Mouse (Mus musculus): ENCODE results near the gene Cux2. TPM values are rescaled to one million over a fixed set of nuclear protein-coding genes. Genes with fewer than 3 reads are reported as not detected.

Cux2 gene
- polyA plus RNA-seq, 1 experiment from 2014 or later = 27.3 TPM

- Histone ChIP-seq H3K27me3 (replicated peaks) (no peaks in the 10 kb centered on the region), H3K36me3 (replicated peaks) (no peaks in the 10 kb centered on the region), H3K9me3 (no peaks in the 10 kb centered on the region), H3K27ac (0 out of 2 replicates have a peak overlapping the region, but pooled peaks have one; percentile 5), H3K9ac (no peak overlapping the region), H3K4me1 (peaks cover 38% of the 10 kb centered on the region), H3K4me3 (no peak overlapping the region), H3K4me2 (peak overlapping the region; percentile 13; the same call in 1 of the 2 replicates)
- 30% methylated on average over 23 of the region's 23 CpGs for WGBS
- ATAC-seq (replicated peaks) = 0 out of 2 replicates have a peak, but pooled peaks have one; percentile 13
Measured at GRCm38 (mm10) chr5:121972680-121973192, 77.2 kb downstream of the Cux2 start.

GRCm38 (mm10) chr5:121968999-121969398 lies 80.9 kb downstream of the Cux2 start:
- no peaks in the 10 kb centered on the region for H3K9me3 ChIP-seq
- no peak for ATAC-seq (replicated peaks)
- H3K4me1 ChIP-seq = peaks cover 58% of the 10 kb centered on the region
- WGBS = 42% methylated on average over 15 of the region's 15 CpGs
- no peak overlapping the region for H3K9ac ChIP-seq
- no peak overlapping the region for H3K4me3 ChIP-seq
- H3K36me3 ChIP-seq (replicated peaks) = no peaks in the 10 kb centered on the region
- H3K27me3 ChIP-seq (replicated peaks) = no peaks in the 10 kb centered on the region
- no peak overlapping the region for H3K4me2 ChIP-seq
- H3K27ac ChIP-seq = peak overlapping the region; percentile 57; the same call in 1 of the 2 replicates

GRCm38 (mm10) chr5:121968416-121968815 lies 81.5 kb downstream of the Cux2 start:
- ATAC-seq (replicated peaks) = 0 out of 2 replicates have a peak, but pooled peaks have one; percentile 21
- Histone ChIP-seq H3K9ac (no peak overlapping the region), H3K27me3 (replicated peaks) (no peaks in the 10 kb centered on the region), H3K4me1 (peaks cover 52% of the 10 kb centered on the region), H3K9me3 (no peaks in the 10 kb centered on the region), H3K27ac (peak overlapping the region; percentile 57), H3K36me3 (replicated peaks) (no peaks in the 10 kb centered on the region), H3K4me2 (no peak overlapping the region), H3K4me3 (no peak overlapping the region)
- 56% methylated on average over 15 of the region's 15 CpGs for WGBS

GRCm38 (mm10) chr5:121967520-121967919 lies 82.4 kb downstream of the Cux2 start:
- peaks cover 44% of the 10 kb centered on the region for H3K4me1 ChIP-seq
- H3K4me3 ChIP-seq = no peak overlapping the region
- WGBS = 86% methylated on average over 5 of the region's 5 CpGs
- no peak overlapping the region for H3K4me2 ChIP-seq
- no peak overlapping the region for H3K27ac ChIP-seq
- no peak for ATAC-seq (replicated peaks)
- H3K9me3 ChIP-seq = no peaks in the 10 kb centered on the region
- no peaks in the 10 kb centered on the region for H3K36me3 ChIP-seq (replicated peaks)
- H3K9ac ChIP-seq = no peak overlapping the region
- no peaks in the 10 kb centered on the region for H3K27me3 ChIP-seq (replicated peaks)

GRCm38 (mm10) chr5:121966940-121967339 lies 83.0 kb downstream of the Cux2 start:
- H3K4me1 ChIP-seq = peaks cover 42% of the 10 kb centered on the region
- H3K4me2 ChIP-seq = no peak overlapping the region
- H3K4me3 ChIP-seq = no peak overlapping the region
- ATAC-seq (replicated peaks) = no peak
- no peaks in the 10 kb centered on the region for H3K36me3 ChIP-seq (replicated peaks)
- no peaks in the 10 kb centered on the region for H3K27me3 ChIP-seq (replicated peaks)
- H3K9me3 ChIP-seq = no peaks in the 10 kb centered on the region
- H3K27ac ChIP-seq = 0 out of 2 replicates have a peak overlapping the region, but pooled peaks have one; percentile 12
- H3K9ac ChIP-seq = no peak overlapping the region
- 45% methylated on average over 16 of the region's 16 CpGs for WGBS

- no peak overlapping the region for H3K4me2 ChIP-seq
- H3K27ac ChIP-seq = no peak overlapping the region
- 84% methylated on average over 10 of the region's 10 CpGs for WGBS
Measured at GRCm38 (mm10) chr5:121962974-121963373, 86.9 kb downstream of the Cux2 start.

GRCm38 (mm10) chr5:121962359-121962758 lies 87.5 kb downstream of the Cux2 start:
- Histone ChIP-seq H3K27me3 (replicated peaks) (no peaks in the 10 kb centered on the region), H3K36me3 (replicated peaks) (no peaks in the 10 kb centered on the region), H3K27ac (no peak overlapping the region), H3K4me1 (peaks cover 34% of the 10 kb centered on the region), H3K9ac (no peak overlapping the region), H3K9me3 (no peaks in the 10 kb centered on the region), H3K4me3 (no peak overlapping the region), H3K4me2 (no peak overlapping the region)
- ATAC-seq (replicated peaks) = no peak
- 91% methylated on average over 7 of the region's 7 CpGs for WGBS

More at GRCm38 (mm10) chr5:121962974-121963373, 86.9 kb downstream of the Cux2 start:
- Histone ChIP-seq H3K4me1 (peaks cover 38% of the 10 kb centered on the region), H3K9me3 (no peaks in the 10 kb centered on the region), H3K36me3 (replicated peaks) (no peaks in the 10 kb centered on the region), H3K9ac (no peak overlapping the region), H3K4me3 (no peak overlapping the region), H3K27me3 (replicated peaks) (no peaks in the 10 kb centered on the region)
- ATAC-seq (replicated peaks) = no peak

GRCm38 (mm10) chr5:121961256-121961655 lies 88.6 kb downstream of the Cux2 start:
- 86% methylated on average over 8 of the region's 8 CpGs for WGBS
- ATAC-seq (replicated peaks) = no peak
- Histone ChIP-seq H3K36me3 (replicated peaks) (no peaks in the 10 kb centered on the region), H3K27ac (no peak overlapping the region), H3K9ac (no peak overlapping the region), H3K4me1 (peaks cover 23% of the 10 kb centered on the region), H3K4me2 (no peak overlapping the region), H3K27me3 (replicated peaks) (no peaks in the 10 kb centered on the region), H3K4me3 (no peak overlapping the region), H3K9me3 (no peaks in the 10 kb centered on the region)

- no peak for ATAC-seq (replicated peaks)
- Histone ChIP-seq H3K36me3 (replicated peaks) (no peaks in the 10 kb centered on the region), H3K4me2 (no peak overlapping the region), H3K9me3 (no peaks in the 10 kb centered on the region), H3K27ac (no peak overlapping the region), H3K4me3 (no peak overlapping the region), H3K27me3 (replicated peaks) (no peaks in the 10 kb centered on the region), H3K4me1 (peaks cover 10% of the 10 kb centered on the region), H3K9ac (no peak overlapping the region)
- WGBS = 64% methylated on average over 10 of the region's 10 CpGs
Measured at GRCm38 (mm10) chr5:121959688-121960087, 90.2 kb downstream of the Cux2 start.

- H3K4me2 ChIP-seq = no peak overlapping the region
- no peaks in the 10 kb centered on the region for H3K9me3 ChIP-seq
- no peak overlapping the region for H3K27ac ChIP-seq
- H3K4me1 ChIP-seq = peaks cover 10% of the 10 kb centered on the region
- 85% methylated on average over 9 of the region's 9 CpGs for WGBS
- ATAC-seq (replicated peaks) = no peak
- H3K27me3 ChIP-seq (replicated peaks) = no peaks in the 10 kb centered on the region
- H3K9ac ChIP-seq = no peak overlapping the region
- no peak overlapping the region for H3K4me3 ChIP-seq
- H3K36me3 ChIP-seq (replicated peaks) = no peaks in the 10 kb centered on the region
Measured at GRCm38 (mm10) chr5:121958551-121958950, 91.4 kb downstream of the Cux2 start.

- no peak for ATAC-seq (replicated peaks)
- Histone ChIP-seq H3K4me2 (no peak overlapping the region), H3K27me3 (replicated peaks) (no peaks in the 10 kb centered on the region), H3K4me3 (no peak overlapping the region), H3K36me3 (replicated peaks) (no peaks in the 10 kb centered on the region), H3K27ac (no peak overlapping the region), H3K9me3 (no peaks in the 10 kb centered on the region), H3K9ac (no peak overlapping the region), H3K4me1 (peaks cover 6% of the 10 kb centered on the region)
- 86% methylated on average over 5 of the region's 5 CpGs for WGBS
Measured at GRCm38 (mm10) chr5:121955806-121956205, 94.1 kb downstream of the Cux2 start.

- WGBS = 89% methylated on average over 2 of the region's 2 CpGs
- Histone ChIP-seq H3K9me3 (no peaks in the 10 kb centered on the region), H3K27ac (no peak overlapping the region), H3K4me2 (no peak overlapping the region), H3K4me1 (peaks cover 34% of the 10 kb centered on the region), H3K27me3 (replicated peaks) (no peaks in the 10 kb centered on the region), H3K36me3 (replicated peaks) (no peaks in the 10 kb centered on the region), H3K4me3 (no peak overlapping the region), H3K9ac (no peak overlapping the region)
- no peak for ATAC-seq (replicated peaks)
Measured at GRCm38 (mm10) chr5:121950175-121950574, 99.7 kb downstream of the Cux2 start.

- no peak overlapping the region for H3K9ac ChIP-seq
Measured at GRCm38 (mm10) chr5:121949050-121949443, 100.9 kb downstream of the Cux2 start.

More at GRCm38 (mm10) chr5:121949050-121949443, 100.9 kb downstream of the Cux2 start:
- no peak overlapping the region for H3K4me3 ChIP-seq
- peak overlapping the region; percentile 77 for H3K27ac ChIP-seq
- H3K36me3 ChIP-seq (replicated peaks) = no peaks in the 10 kb centered on the region
- H3K9me3 ChIP-seq = no peaks in the 10 kb centered on the region
- H3K27me3 ChIP-seq (replicated peaks) = no peaks in the 10 kb centered on the region
- no peak for ATAC-seq (replicated peaks)
- peak overlapping the region; percentile 47 for H3K4me2 ChIP-seq
- peaks cover 34% of the 10 kb centered on the region for H3K4me1 ChIP-seq
- WGBS = 15% methylated on average over 8 of the region's 8 CpGs
